In genomic region chr5:110203164-110203895, GRCm38 (mm10) we compare ENCODE assay signal across 12 mouse cellular contexts. TPM values are rescaled to one million over a fixed set of nuclear protein-coding genes. Genes with fewer than 3 reads are reported as not detected.
DNase-seq lines count a peak whose midpoint lies in the region; ATAC-seq and TF ChIP-seq lines count a peak whose summit lies in the region.
"Had no signal": no experiment of that assay in that cellular context is flagged by ENCODE, and none has a peak within 500 bp of the region (broad histone marks: within the 10 kb centered on the region; RNA-seq: fewer than 3 reads in every experiment).

No protein-coding gene starts in this region.

- peak; percentile 6 for DNase-seq in adrenal gland, adult 2 months
- DNase-seq in adrenal gland, adult 18-20 months (ENCODE audit: low spot score in 2 of 2), result no peak
- DNase-seq in kidney, postnatal 36 days, result peak; percentile 9 to 38
- DNase-seq in kidney, postnatal 10 days, result no peak
- DNase-seq in layer of hippocampus, adult 8-10 months (ENCODE audit: low spot score in 2 of 2), result no peak
- DNase-seq in right cerebral cortex, postnatal 10 days (ENCODE audit: low spot score in 2 of 2), result no peak
- DNase-seq: lung, adult 2 months had no signal

- H3K27ac ChIP-seq in ES-Bruce4 (ENCODE audit: insufficient read depth, low read length), result no peak overlapping the region
- H3K27ac ChIP-seq: heart, embryonic 13.5 days; neural tube, embryonic 12.5 days had no signal

- peak; percentile 58; the same call in 1 of the 2 replicates for ATAC-seq in erythroblast, adult 5-6 weeks (replicated peaks; ENCODE audit: low FRiP score, poor library complexity, severe bottlenecking)

- H3K4me1 ChIP-seq in ES-Bruce4 (ENCODE audit: control insufficient read depth, insufficient read depth, low read length), result no peaks in the 10 kb centered on the region
- H3K4me1 ChIP-seq: heart, embryonic 13.5 days; neural tube, embryonic 12.5 days had no signal

- TF ChIP-seq POLR2A in ES-Bruce4 (IDR thresholded peaks at IDR 0.05; ENCODE audit: insufficient read depth, low read length), result no peak

- no peak for TF ChIP-seq EP300 in ES-Bruce4 (IDR thresholded peaks at IDR 0.05; ENCODE audit: insufficient read depth, low read depth, low read length)

- H3K27me3 ChIP-seq in ES-Bruce4 (ENCODE audit: control insufficient read depth, insufficient read depth, low read length, poor library complexity, severe bottlenecking), result no peaks in the 10 kb centered on the region
- H3K27me3 ChIP-seq: heart, embryonic 13.5 days; neural tube, embryonic 12.5 days had no signal

- TF ChIP-seq CTCF in ES-Bruce4 (IDR thresholded peaks at IDR 0.05; ENCODE audit: low read depth, low read length), result peak; percentile 20

- peaks cover 19% of the 10 kb centered on the region for H3K9me3 ChIP-seq in ES-Bruce4 (replicated peaks; ENCODE audit: control insufficient read depth, insufficient read depth, low read length, poor library complexity, severe bottlenecking)
- H3K9me3 ChIP-seq: heart, embryonic 13.5 days; neural tube, embryonic 12.5 days had no signal

- H3K9ac ChIP-seq in ES-Bruce4 (ENCODE audit: low read depth, poor library complexity, severe bottlenecking), result no peak overlapping the region
- H3K9ac ChIP-seq: heart, embryonic 13.5 days; neural tube, embryonic 12.5 days had no signal

- no peak overlapping the region for H3K4me3 ChIP-seq in ES-Bruce4 (ENCODE audit: low read depth, low read length)
- H3K4me3 ChIP-seq: erythroblast, embryonic 14.5 days; heart, embryonic 13.5 days; neural tube, embryonic 12.5 days had no signal

- H3K36me3 ChIP-seq in ES-Bruce4 (ENCODE audit: control insufficient read depth, insufficient read depth, low read length, poor library complexity, severe bottlenecking), result peaks cover 13% of the 10 kb centered on the region; the same call in 1 of the 2 replicates

RNA-seq across cellular contexts. Expression of gene Golga3, which starts 26.8 kb away (rescaled TPM):
- total RNA-seq in adrenal gland, adult 2 months (2021), result 10 to 100 TPM; 34.4 to 37.0 TPM
- 4.5 and 6.1 TPM in 2 replicates for polyA plus RNA-seq in adrenal gland, adult 2 months (2012; rRNA removed)
- 10 to 100 TPM; 34.6 to 40.7 TPM for total RNA-seq in adrenal gland, adult 18-20 months (2021)
- 22.7 and 27.7 TPM in 2 replicates for polyA plus RNA-seq in ES-Bruce4 (2011; ENCODE audit: insufficient read depth, insufficient read length, low read depth, missing spikeins)
- 5.6 and 11.1 TPM in 2 replicates for total RNA-seq in erythroblast, adult 5-6 weeks (2015; ENCODE audit: low replicate concordance)
- 18.4 and 19.8 TPM in 2 replicates for total RNA-seq in erythroblast, adult 5-6 weeks (2017; ENCODE audit: low replicate concordance)
- total RNA-seq in layer of hippocampus, adult 8-10 months (2022), result 10 to 100 TPM; 49.5 to 52.7 (median 50.6) TPM

RNA-seq across cellular contexts. Expression of gene Ankle2, which starts 27.5 kb away (rescaled TPM):
- total RNA-seq in adrenal gland, adult 2 months (2021), result 10 to 100 TPM; 39.3 to 46.5 TPM
- 7.5 and 8.7 TPM in 2 replicates for polyA plus RNA-seq in adrenal gland, adult 2 months (2012; rRNA removed)
- total RNA-seq in adrenal gland, adult 18-20 months (2021), result 10 to 100 TPM; 36.1 to 37.4 TPM
- 52.3 and 58.4 TPM in 2 replicates for polyA plus RNA-seq in ES-Bruce4 (2011; ENCODE audit: insufficient read depth, insufficient read length, low read depth, missing spikeins)
- 24.0 and 31.5 TPM in 2 replicates for total RNA-seq in erythroblast, adult 5-6 weeks (2015; ENCODE audit: low replicate concordance)
- total RNA-seq in erythroblast, adult 5-6 weeks (2017; ENCODE audit: low replicate concordance), result 25.6 and 41.6 TPM in 2 replicates
- 10 to 100 TPM; 37.4 to 49.0 (median 41.3) TPM for total RNA-seq in layer of hippocampus, adult 8-10 months (2022)

Comparison
In these comparisons a context has a peak if more than half of its experiments do, and no peak if none do; other contexts are left out.
1. DNase-seq: peak in adrenal gland, adult 2 months (single experiment) and kidney, postnatal 36 days (2 of 2); none in adrenal gland, adult 18-20 months (0 of 2), kidney, postnatal 10 days (single experiment), layer of hippocampus, adult 8-10 months (0 of 2) and right cerebral cortex, postnatal 10 days (0 of 2).